Mouse (Mus musculus) ES-E14 (cell line): ENCODE measurements around the gene Ptprm.

Source experiments
- CHD2 ChIP-seq: IDR thresholded peaks from 2 replicates; pipeline ENCODE4 v1.6.1; 2014; ENCODE audit warnings: mild to moderate bottlenecking, low read depth, low read length, inconsistent platforms
- HCFC1 ChIP-seq: IDR thresholded peaks from 2 replicates; pipeline ENCODE4 v1.6.1; 2012; ENCODE audit warnings: low read length, inconsistent platforms, borderline replicate concordance; ENCODE audit not compliant: insufficient read depth
- ZNF384 ChIP-seq: IDR thresholded peaks from 2 replicates; pipeline ENCODE4 v1.6.1; 2012; ENCODE audit warnings: low read depth, low read length, inconsistent platforms

DNA sequence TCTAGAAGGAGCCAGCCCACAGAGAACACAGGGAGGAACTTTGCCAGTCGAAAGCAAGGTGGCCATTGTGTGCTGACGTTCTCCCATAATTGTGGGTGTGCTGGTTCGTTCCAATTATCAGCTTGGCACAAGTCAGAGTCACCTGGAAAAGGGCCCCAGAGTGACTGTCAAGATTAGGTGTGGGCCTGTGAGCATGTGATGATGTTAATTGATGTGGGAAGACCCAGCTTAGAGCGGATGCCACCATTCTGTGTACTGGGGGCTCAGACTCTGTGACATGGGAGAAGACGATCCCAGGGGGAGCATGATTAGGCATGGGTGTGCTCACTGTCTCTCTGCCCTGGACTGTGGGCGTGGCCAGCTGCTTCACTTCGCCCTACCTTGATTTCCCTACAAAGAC is 604.3 kb downstream of the Ptprm start:
- no peak for TF ChIP-seq ZNF384
- TF ChIP-seq HCFC1 = no peak
- no peak for TF ChIP-seq CHD2
